Mouse (Mus musculus): ENCODE data around the gene Slc35f1. TPM values are rescaled to one million over a fixed set of nuclear protein-coding genes. Genes with fewer than 3 reads are reported as not detected.

The Slc35f1 gene
- total and polyA plus RNA-seq, 3 experiments: not detected

GRCm38 (mm10) chr10:52760527-52760926, 70.2 kb downstream of the Slc35f1 start (continued):
- TF ChIP-seq POLR2AphosphoS2 (IDR thresholded peaks at IDR 0.05; ENCODE audit: low read length) (no peak), MAX (IDR thresholded peaks at IDR 0.05; ENCODE audit: low read length) (no peak)

GRCm38 (mm10) chr10:52779926-52780485, 89.7 kb downstream of the Slc35f1 start:
- Histone ChIP-seq H3K79me2 (ENCODE audit: control insufficient read depth, insufficient read depth, low read length, poor library complexity) (no peaks in the 10 kb centered on the region), H3K9me3 (replicated peaks; ENCODE audit: insufficient read depth, low read length) (no peaks in the 10 kb centered on the region), H3K4me3 (ENCODE audit: control insufficient read depth in 1 of 2, insufficient read depth in 1 of 2, low read depth in 2 of 2, low read length in 2 of 2) (no peak overlapping the region), H3K27me3 (ENCODE audit: control insufficient read depth in 1 of 2, insufficient read depth in 2 of 2, low read length in 2 of 2) (no peaks in the 10 kb centered on the region), H3K36me3 (ENCODE audit: control insufficient read depth in 1 of 2, insufficient read depth in 2 of 2, low read length in 2 of 2) (no peaks in the 10 kb centered on the region), H3K4me1 (ENCODE audit: control insufficient read depth in 1 of 2, insufficient read depth in 2 of 2, low read length in 2 of 2) (no peaks in the 10 kb centered on the region), H3K27ac (ENCODE audit: control insufficient read depth, low read depth, low read length) (no peak overlapping the region), H3K9ac (ENCODE audit: control insufficient read depth, low read depth, low read length, poor library complexity, severe bottlenecking) (no peak overlapping the region)
- TF ChIP-seq EP300 (IDR thresholded peaks at IDR 0.05; ENCODE audit: low read depth in 1 of 2, low read length in 2 of 2) (no peak), CHD1 (IDR thresholded peaks at IDR 0.05; ENCODE audit: low read depth, low read length) (no peak), RCOR1 (IDR thresholded peaks at IDR 0.05; ENCODE audit: low read depth, low read length) (no peak), MYB (IDR thresholded peaks at IDR 0.05; ENCODE audit: low read depth, low read length) (no peak), GABPA (IDR thresholded peaks at IDR 0.05; ENCODE audit: low read depth, low read length) (no peak), USF2 (IDR thresholded peaks at IDR 0.05; ENCODE audit: borderline replicate concordance in 1 of 2, insufficient read depth in 1 of 2, low read depth in 1 of 2, low read length in 2 of 2) (no peak), POLR2AphosphoS5 (IDR thresholded peaks at IDR 0.05; ENCODE audit: borderline replicate concordance, low read depth, low read length) (no peak), GATA1 (IDR thresholded peaks at IDR 0.05; ENCODE audit: low read depth, low read length) (no peak), ELF1 (IDR thresholded peaks at IDR 0.05; ENCODE audit: low read depth, low read length) (no peak), BHLHE40 (IDR thresholded peaks at IDR 0.05; ENCODE audit: borderline replicate concordance, low read depth, low read length) (no peak), MYC (IDR thresholded peaks at IDR 0.05; ENCODE audit: low read depth, low read length) (no peak), E2F4 (IDR thresholded peaks at IDR 0.05; ENCODE audit: borderline replicate concordance, low read depth, low read length) (no peak), MAZ (IDR thresholded peaks at IDR 0.05; ENCODE audit: low read depth, low read length) (no peak), TAL1 (IDR thresholded peaks at IDR 0.05; ENCODE audit: low read length) (no peak), ZMIZ1 (IDR thresholded peaks at IDR 0.05; ENCODE audit: low read depth, low read length) (no peak), HCFC1 (IDR thresholded peaks at IDR 0.05; ENCODE audit: low read depth, low read length) (no peak)
- no peak for DNase-seq (ENCODE audit: low read depth, low spot score)

- Histone ChIP-seq H3K9ac (ENCODE audit: control insufficient read depth, low read depth, low read length, poor library complexity, severe bottlenecking) (no peak overlapping the region), H3K79me2 (ENCODE audit: control insufficient read depth, insufficient read depth, low read length, poor library complexity) (no peaks in the 10 kb centered on the region), H3K4me1 (ENCODE audit: control insufficient read depth in 1 of 2, insufficient read depth in 2 of 2, low read length in 2 of 2) (no peaks in the 10 kb centered on the region), H3K27me3 (ENCODE audit: control insufficient read depth in 1 of 2, insufficient read depth in 2 of 2, low read length in 2 of 2) (no peaks in the 10 kb centered on the region), H3K4me3 (ENCODE audit: control insufficient read depth in 1 of 2, insufficient read depth in 1 of 2, low read depth in 2 of 2, low read length in 2 of 2) (no peak overlapping the region), H3K27ac (ENCODE audit: control insufficient read depth, low read depth, low read length) (no peak overlapping the region), H3K9me3 (replicated peaks; ENCODE audit: insufficient read depth, low read length) (no peaks in the 10 kb centered on the region), H3K36me3 (ENCODE audit: control insufficient read depth in 1 of 2, insufficient read depth in 2 of 2, low read length in 2 of 2) (no peaks in the 10 kb centered on the region)
- TF ChIP-seq SIN3A (IDR thresholded peaks at IDR 0.05; ENCODE audit: low read length) (no peak), JUND (IDR thresholded peaks at IDR 0.05; ENCODE audit: low read depth, low read length) (no peak), EP300 (IDR thresholded peaks at IDR 0.05; ENCODE audit: low read depth in 1 of 2, low read length in 2 of 2) (no peak)
- no peak for DNase-seq (ENCODE audit: low read depth, low spot score)
Observed at GRCm38 (mm10) chr10:52787075-52787474, 96.7 kb downstream of the Slc35f1 start.

All from MEL (cell line).